Mouse (Mus musculus) spleen, adult 2 months (tissue): ENCODE results near the gene Cacnb3.

ENCODE experiments used
- CTCF ChIP-seq: fragments of 200-500 bp; IDR thresholded peaks from 2 replicates; pipeline ENCODE4 v1.5.1; 2011; ENCODE audit warnings: mild to moderate bottlenecking, inconsistent platforms; ENCODE audit not compliant: insufficient read depth, insufficient read length, insufficient replicate concordance; ENCODE audit errors: extremely low read depth
- POLR2A ChIP-seq: fragments of 200-500 bp; IDR thresholded peaks from 2 replicates; pipeline ENCODE4 v1.6.1; 2011; ENCODE audit warnings: low read depth, low read length, inconsistent platforms

DNA sequence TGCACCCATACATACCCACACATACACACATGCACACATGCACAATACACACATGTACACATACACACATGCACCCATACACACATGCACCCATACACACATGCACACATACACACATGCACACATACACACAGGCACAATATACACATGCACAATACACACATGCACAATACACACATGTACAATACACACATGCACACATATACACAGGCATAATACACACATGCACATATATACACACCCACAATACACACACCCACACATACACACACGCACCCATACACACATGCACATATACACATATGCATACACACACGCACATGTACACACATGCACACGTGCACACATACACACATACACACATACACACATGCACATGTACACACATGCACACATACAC, 18.4 kb upstream of the Cacnb3 start:
- TF ChIP-seq CTCF (no peak), POLR2A (no peak)
